In genomic region chr2:12001938-12002899, GRCm38 (mm10) we compare ENCODE assay signal across 9 mouse cellular contexts.
DNase-seq lines count a peak whose midpoint lies in the region; ATAC-seq and TF ChIP-seq lines count a peak whose summit lies in the region.
"Had no signal": no experiment of that assay in that cellular context is flagged by ENCODE, and none has a peak within 500 bp of the region (broad histone marks: within the 10 kb centered on the region; RNA-seq: fewer than 3 reads in every experiment).

No protein-coding gene starts in this region.

- no peaks in the 10 kb centered on the region for H3K27me3 ChIP-seq in heart, embryonic 16.5 days (ENCODE audit: control insufficient read depth, insufficient read depth, low read length)
- no peaks in the 10 kb centered on the region for H3K27me3 ChIP-seq in heart, embryonic 11.5 days (ENCODE audit: control insufficient read depth, insufficient read depth, low read length)
- no peaks in the 10 kb centered on the region for H3K27me3 ChIP-seq in CH12.LX (replicated peaks)

- in situ Hi-C loops in CH12.LX (cut with MboI; ENCODE audit: low pct_ligation_motif_present, low pct_unique_long_range_greater_than_20kb, low sequenced_read_pairs): loop anchor here (25.0 kb wide), 1 partner anchor 310 kb away; the partner anchor contains the start of gene Itga8

- no peaks in the 10 kb centered on the region for H3K79me2 ChIP-seq in CH12.LX (replicated peaks; ENCODE audit: control insufficient read depth, extremely low read depth, insufficient read depth, poor library complexity, severe bottlenecking)

- no peak for TF ChIP-seq POLR2A in CH12.LX (IDR thresholded peaks at IDR 0.05; ENCODE audit: low read depth, low read length)

- H3K4me3 ChIP-seq in heart, embryonic 16.5 days (ENCODE audit: low read length): no peak overlapping the region
- H3K4me3 ChIP-seq in heart, embryonic 11.5 days (ENCODE audit: low read depth, low read length): no peak overlapping the region
- H3K4me3 ChIP-seq in CH12.LX (replicated peaks in 1 of 3; ENCODE audit: low read depth in 2 of 3, low read length in 2 of 3, poor library complexity in 1 of 3): no peak overlapping the region
- H3K4me3 ChIP-seq: megakaryocyte, embryonic 14.5 days had no signal

- no peak for TF ChIP-seq EP300 in CH12.LX (IDR thresholded peaks at IDR 0.05; ENCODE audit: low read length)

- DNase-seq in CH12.LX (ENCODE audit: extremely low read depth): peak; percentile 37
- peak; percentile 8 for DNase-seq in c-Kit-positive CD71-positive TER-119-positive erythroid progenitor cells, embryonic 14.5 days (ENCODE audit: low spot score)
- peak; percentile 51 for DNase-seq in induced T-regulatory cell, adult 2 months (ENCODE audit: low read depth)
- DNase-seq in retina, postnatal 1 day: peak; percentile 74
- DNase-seq in layer of hippocampus, adult 8-10 months (ENCODE audit: low spot score in 2 of 2): no peak
- no peak for DNase-seq in gastrocnemius, postnatal 36 days

- H3K4me1 ChIP-seq in heart, embryonic 16.5 days (ENCODE audit: control insufficient read depth, insufficient read depth, low read length): peaks cover 5% of the 10 kb centered on the region; the same call in 1 of the 2 replicates
- peaks cover 2% of the 10 kb centered on the region; the same call in 1 of the 2 replicates for H3K4me1 ChIP-seq in heart, embryonic 11.5 days (ENCODE audit: control insufficient read depth, insufficient read depth, low read length)
- no peaks in the 10 kb centered on the region; a peak in 1 of 4 replicates for H3K4me1 ChIP-seq in CH12.LX (ENCODE audit: control insufficient read depth in 1 of 2, insufficient read depth in 2 of 2)

- intact Hi-C loops in gastrocnemius, postnatal 36 days (cut with DNase I): loop anchor here (5.0 kb wide), 2 partner anchors 300 to 385 kb away; partner anchors contain the start of gene Itga8

- peak; percentile 47 to 82; a peak in 3 of 4 replicates for TF ChIP-seq CTCF in CH12.LX (conservative IDR thresholded peaks at IDR 0.05 in 1 of 2, IDR thresholded peaks at IDR 0.05 in 1 of 2; ENCODE audit: low read depth in 2 of 2, low read length in 2 of 2)

- dilution Hi-C loops in CH12.LX (cut with MboI; ENCODE audit: extremely low pct_ligation_motif_present, extremely low pct_unique_long_range_greater_than_20kb, low sequenced_read_pairs): no loop called here

- H3K4me2 ChIP-seq in heart, embryonic 16.5 days (ENCODE audit: low read depth, low read length): peak overlapping the region; percentile 4; the same call in 1 of the 2 replicates
- H3K4me2 ChIP-seq in heart, embryonic 11.5 days: no peak overlapping the region
- no peak overlapping the region for H3K4me2 ChIP-seq in CH12.LX (ENCODE audit: insufficient read depth, low read depth, poor library complexity, severe bottlenecking)

- H3K9me3 ChIP-seq in heart, embryonic 16.5 days (replicated peaks; ENCODE audit: control insufficient read depth, low read length): no peaks in the 10 kb centered on the region
- no peaks in the 10 kb centered on the region for H3K9me3 ChIP-seq in heart, embryonic 11.5 days (replicated peaks; ENCODE audit: control insufficient read depth, low read length)
- no peaks in the 10 kb centered on the region for H3K9me3 ChIP-seq in CH12.LX (replicated peaks; ENCODE audit: low read length)
- H3K9me3 ChIP-seq: megakaryocyte, embryonic 14.5 days had no signal

- TF ChIP-seq RAD21 in CH12.LX (IDR thresholded peaks at IDR 0.05; ENCODE audit: low read depth, low read length): peak; percentile 92

- no peaks in the 10 kb centered on the region for H3K36me3 ChIP-seq in heart, embryonic 16.5 days (ENCODE audit: control insufficient read depth, insufficient read depth)
- H3K36me3 ChIP-seq in heart, embryonic 11.5 days (ENCODE audit: control insufficient read depth, insufficient read depth, low read length): no peaks in the 10 kb centered on the region
- no peaks in the 10 kb centered on the region for H3K36me3 ChIP-seq in CH12.LX (replicated peaks in 1 of 2; ENCODE audit: control insufficient read depth in 1 of 2, insufficient read depth in 1 of 2, low read length in 1 of 2)

- no peak overlapping the region for H3K27ac ChIP-seq in heart, embryonic 16.5 days (ENCODE audit: low read length)
- no peak overlapping the region for H3K27ac ChIP-seq in heart, embryonic 11.5 days (ENCODE audit: low read depth, low read length)
- no peak overlapping the region for H3K27ac ChIP-seq in CH12.LX (ENCODE audit: insufficient read depth, low read depth)

- ATAC-seq in heart, embryonic 16.5 days (replicated peaks; ENCODE audit: extremely low read depth, insufficient read depth, low FRiP score): no peak
- no peak for ATAC-seq in heart, embryonic 11.5 days (replicated peaks; ENCODE audit: insufficient number of reproducible peaks, low FRiP score, low TSS enrichment)

- H3K9ac ChIP-seq in heart, embryonic 16.5 days (ENCODE audit: low read length): no peak overlapping the region
- no peak overlapping the region for H3K9ac ChIP-seq in heart, embryonic 11.5 days (ENCODE audit: low read depth, low read length)
- H3K9ac ChIP-seq in CH12.LX (ENCODE audit: insufficient read depth, low read depth): no peak overlapping the region

- 25% methylated on average over 24 of the region's 24 CpGs for WGBS in heart, embryonic 16.5 days
- 27% methylated on average over 24 of the region's 24 CpGs for WGBS in heart, embryonic 11.5 days (ENCODE audit: insufficient replicate concordance)

TF ChIP-seq in CH12.LX, 34 proteins besides CTCF, POLR2A, EP300 and RAD21:
- no peak for TF ChIP-seq GABPA (IDR thresholded peaks at IDR 0.05; ENCODE audit: insufficient replicate concordance, low read depth, low read length)
- peak; percentile 71 for TF ChIP-seq SMC3 (IDR thresholded peaks at IDR 0.05; ENCODE audit: low read depth, low read length)
- no peak for TF ChIP-seq BHLHE40 (IDR thresholded peaks at IDR 0.05; ENCODE audit: low read depth, low read length)
- TF ChIP-seq ZC3H11A (IDR thresholded peaks at IDR 0.05; ENCODE audit: low read depth, low read length): peak; percentile 10; the same call in 1 of the 2 replicates
- no peak for TF ChIP-seq POLR2AphosphoS2 (IDR thresholded peaks at IDR 0.05; ENCODE audit: low read depth, low read length)
- no peak for TF ChIP-seq ELF1 (IDR thresholded peaks at IDR 0.05; ENCODE audit: low read depth, low read length)
- no peak for TF ChIP-seq TCF12 (IDR thresholded peaks at IDR 0.05; ENCODE audit: low read depth, low read length)

Comparison
In these comparisons a context has a peak if more than half of its experiments do, and no peak if none do; other contexts are left out.
1. DNase-seq: peak in CH12.LX (single experiment), c-Kit-positive CD71-positive TER-119-positive erythroid progenitor cells, embryonic 14.5 days (single experiment), induced T-regulatory cell, adult 2 months (single experiment) and retina, postnatal 1 day (single experiment); none in layer of hippocampus, adult 8-10 months (0 of 2) and gastrocnemius, postnatal 36 days (0 of 2).